Mouse (Mus musculus): Measurements from ENCODE around the gene Serpinb3d. TPM values are rescaled to one million over a fixed set of nuclear protein-coding genes. Genes with fewer than 3 reads are reported as not detected.

The Serpinb3d gene
- not detected in 2 replicates for polyA plus RNA-seq (2012; rRNA removed; ENCODE audit: low replicate concordance)

DNA sequence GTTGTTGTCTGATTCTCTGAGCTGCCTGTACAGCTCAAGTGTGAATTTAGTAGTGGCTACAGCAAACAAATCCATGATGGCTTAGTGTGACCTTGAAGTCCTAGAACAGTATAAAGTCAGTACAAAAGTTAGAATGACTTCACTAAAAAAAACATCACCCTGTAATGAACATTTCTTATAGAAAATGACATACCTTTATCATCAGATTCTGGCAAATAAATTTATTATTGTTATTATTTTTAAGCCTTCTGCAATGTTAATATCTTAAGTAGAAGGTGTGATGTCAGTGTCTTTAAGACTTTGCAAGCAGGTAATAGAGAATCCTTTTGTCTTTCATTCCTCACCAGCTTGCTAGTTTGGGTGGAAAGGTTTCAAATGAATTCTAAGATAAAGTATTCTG, at the start of gene Serpinb3d:
Gene Serpinb3d, minus strand, starts transcription at position 101 of the 400 bp plus-strand sequence.

GRCm38 (mm10) chr1:107052203-107052602, 31.1 kb downstream of the Serpinb3d start, which contains the start of gene Serpinb3a:
Gene Serpinb3a, minus strand, starts transcription at chr1:107052303.

Other genes with a start within 250 kb of the Serpinb3d start
- 1.9 and 5.8 TPM in 2 replicates for gene Serpinb5, start 222.3 kb downstream of the Serpinb3d start, polyA plus RNA-seq (2012; rRNA removed; ENCODE audit: low replicate concordance)
- 0.13 TPM in 1 of 2 replicates, not detected in the other for gene Serpinb12, start 149.1 kb downstream of the Serpinb3d start, polyA plus RNA-seq (2012; rRNA removed; ENCODE audit: low replicate concordance)
- not detected in 2 replicates for gene Serpinb13, start 102.5 kb downstream of the Serpinb3d start, polyA plus RNA-seq (2012; rRNA removed; ENCODE audit: low replicate concordance)
- gene Serpinb3a, start 31.2 kb downstream of the Serpinb3d start, polyA plus RNA-seq (2012; rRNA removed; ENCODE audit: low replicate concordance), result not detected in 2 replicates
- gene Serpinb3b, start 194.9 kb upstream of the Serpinb3d start, polyA plus RNA-seq (2012; rRNA removed; ENCODE audit: low replicate concordance), result 0.09 TPM in 1 of 2 replicates, not detected in the other
- not detected in 2 replicates for gene Serpinb3c, start 194.9 kb upstream of the Serpinb3d start, polyA plus RNA-seq (2012; rRNA removed; ENCODE audit: low replicate concordance)

All from mammary gland, adult 2 months (tissue).